Mouse (Mus musculus) granulocyte monocyte progenitor cell, adult 5-6 weeks (primary cell): ENCODE results near the gene Mid1. TPM values are rescaled to one million over a fixed set of nuclear protein-coding genes. Genes with fewer than 3 reads are reported as not detected.
"Not testable (repeated sequence)": the region's sequence is repeated elsewhere in the genome, so short reads cannot be mapped to it uniquely, and the experiment has no call there.

Experiments
- ATAC-seq: replicated peaks from 2 replicates; pipeline ENCODE4 v1.8.0; 2016; ENCODE audit warnings: mild to moderate bottlenecking, moderate TSS enrichment, inconsistent platforms; ENCODE audit not compliant: poor library complexity, severe bottlenecking
- total RNA-seq, 2 experiments: library from RNA; stranded (forward) in 1 of 2; stranded (reverse) in 1 of 2; fragments of 200-712, 200-1000 nt in 1 of 2; fragments of >200 nt in 1 of 2; fragmentation: Nextera tagmentation in 1 of 2; gene quantifications; 2 replicates each; pipeline ENCODE4 v1.2.3; 2014 to 2017

The Mid1 gene
- total RNA-seq, 2 experiments from 2014 or later, result 12.2 to 54.0 TPM

GRCm38 (mm10) chrX:169983401-169984165 lies 298.6 kb downstream of the Mid1 start:
- not testable (repeated sequence) for ATAC-seq

DNA sequence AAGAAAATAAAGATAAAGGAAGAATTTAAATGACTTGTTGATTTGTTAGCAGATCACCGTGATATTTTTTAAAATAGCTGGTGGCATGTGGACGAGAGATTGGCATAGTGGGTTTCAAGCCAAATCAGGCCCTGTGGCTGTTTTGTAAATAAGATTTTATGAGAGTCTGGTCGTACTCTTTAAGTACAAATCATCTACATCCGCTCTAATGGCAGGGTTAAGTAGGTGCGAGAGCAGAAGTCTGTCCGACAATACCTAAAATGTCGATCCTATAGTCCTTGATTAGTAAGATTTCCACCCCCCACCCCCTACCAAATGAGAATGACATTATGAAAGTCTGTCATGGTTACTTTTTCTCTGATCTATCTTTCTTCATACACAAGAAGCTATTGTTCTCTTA lies 299.3 kb downstream of the Mid1 start:
- not testable (repeated sequence) for ATAC-seq

- ATAC-seq, result not testable (repeated sequence)
Observed at GRCm38 (mm10) chrX:169984853-169985252, 299.9 kb downstream of the Mid1 start.

DNA sequence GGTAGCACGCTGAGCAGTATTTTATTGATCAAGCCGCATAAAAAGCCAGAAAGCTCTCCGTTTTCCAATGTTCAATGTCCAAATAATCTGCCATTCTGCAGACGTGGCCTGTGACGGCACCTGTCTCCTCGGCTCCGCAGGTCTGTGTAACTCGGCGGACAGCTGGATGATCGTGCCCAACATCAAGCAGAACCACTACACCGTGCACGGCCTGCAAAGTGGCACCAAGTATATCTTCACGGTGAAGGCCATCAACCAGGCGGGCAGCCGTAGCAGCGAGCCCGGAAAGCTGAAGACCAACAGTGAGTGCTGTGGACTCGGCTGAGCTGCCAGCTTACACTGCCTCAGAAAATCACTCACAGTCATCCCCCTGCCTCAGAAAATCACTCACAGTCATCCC lies 300.8 kb downstream of the Mid1 start:
- ATAC-seq, result not testable (repeated sequence)

GRCm38 (mm10) chrX:169986519-169987367 lies 301.7 kb downstream of the Mid1 start:
- peak; percentile 40 for ATAC-seq

GRCm38 (mm10) chrX:169987368-169987837 lies 302.4 kb downstream of the Mid1 start:
- ATAC-seq, result not testable (repeated sequence)

- ATAC-seq, result not testable (repeated sequence)
Observed at GRCm38 (mm10) chrX:169988571-169989218, 303.7 kb downstream of the Mid1 start.

GRCm38 (mm10) chrX:169989219-169989595 lies 304.2 kb downstream of the Mid1 start:
- ATAC-seq, result not testable (repeated sequence)

- peak; percentile 10 for ATAC-seq
Observed at GRCm38 (mm10) chrX:169989691-169990631, 305.0 kb downstream of the Mid1 start.

DNA sequence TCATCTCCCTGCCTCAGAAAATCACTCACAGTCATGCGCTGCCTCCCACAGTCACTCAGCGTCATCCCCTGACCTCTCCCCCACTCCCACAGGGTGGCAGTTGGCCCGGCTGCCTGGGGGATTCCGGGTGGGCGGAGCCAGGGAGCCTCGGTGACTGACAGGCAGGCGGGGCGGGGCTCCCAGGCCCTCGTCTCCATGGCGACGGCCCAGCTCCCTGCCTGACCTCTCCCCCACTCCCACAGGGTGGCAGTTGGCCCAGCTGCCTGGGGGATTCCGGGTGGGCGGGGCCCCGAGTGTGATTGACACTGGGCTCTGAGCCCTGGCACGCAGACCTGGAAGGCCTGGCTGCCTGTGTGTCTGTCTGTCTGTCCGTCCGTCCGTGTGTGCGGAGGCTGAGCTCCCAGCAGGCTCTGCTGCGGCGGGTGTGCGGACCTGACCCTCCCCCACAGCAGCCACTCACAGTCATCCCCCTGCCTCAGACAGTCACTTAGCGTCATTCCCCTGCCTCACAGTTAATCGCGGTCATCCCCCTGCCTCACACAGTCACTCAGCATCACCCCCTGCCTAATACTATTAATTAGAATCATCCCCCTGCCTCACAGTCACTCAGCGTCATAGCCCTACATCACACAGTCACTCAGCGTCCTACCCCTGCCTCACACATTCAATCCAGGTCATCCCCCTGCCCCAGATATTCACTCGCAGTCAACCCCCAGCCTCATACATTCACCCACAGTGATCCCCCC lies 306.3 kb downstream of the Mid1 start:
- peak; percentile 48 for ATAC-seq

DNA sequence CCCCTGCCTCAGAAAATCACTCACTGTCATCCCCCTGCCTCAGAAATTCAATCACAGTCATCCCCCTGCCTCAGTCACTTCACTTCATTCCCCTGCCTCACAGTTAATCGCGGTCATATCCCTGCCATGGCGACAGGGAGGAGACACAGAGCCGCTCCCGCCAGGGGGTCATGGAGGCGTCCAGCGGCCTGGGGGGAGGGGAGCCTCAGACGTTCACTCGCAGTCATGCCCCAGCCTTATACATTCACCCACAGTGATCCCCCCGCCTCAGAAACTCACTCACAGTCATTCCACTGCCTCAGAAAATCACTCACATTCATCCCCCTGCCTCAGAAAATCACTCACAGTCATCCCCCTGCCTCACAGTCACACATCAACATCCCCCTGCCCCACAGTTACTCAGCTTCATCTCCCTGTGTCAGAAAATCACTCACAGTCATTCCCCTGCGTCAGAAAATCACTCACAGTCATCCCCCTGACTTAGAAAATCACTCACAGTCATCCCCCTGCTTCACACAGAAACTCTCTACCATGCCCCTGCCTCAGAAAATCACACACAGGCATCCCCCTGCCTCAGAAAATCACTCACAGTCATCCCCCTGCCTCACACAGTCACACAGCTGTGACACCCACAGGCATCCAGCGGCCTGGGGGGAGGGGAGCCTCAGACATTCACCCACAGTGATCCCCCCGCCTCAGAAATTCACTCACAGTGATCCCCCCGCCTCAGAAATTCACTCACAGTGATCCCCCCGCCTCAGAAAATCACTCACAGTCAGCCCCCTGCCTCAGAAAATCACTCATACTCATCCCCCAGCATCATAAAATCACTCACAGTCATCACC lies 307.3 kb downstream of the Mid1 start:
- not testable (repeated sequence) for ATAC-seq

DNA sequence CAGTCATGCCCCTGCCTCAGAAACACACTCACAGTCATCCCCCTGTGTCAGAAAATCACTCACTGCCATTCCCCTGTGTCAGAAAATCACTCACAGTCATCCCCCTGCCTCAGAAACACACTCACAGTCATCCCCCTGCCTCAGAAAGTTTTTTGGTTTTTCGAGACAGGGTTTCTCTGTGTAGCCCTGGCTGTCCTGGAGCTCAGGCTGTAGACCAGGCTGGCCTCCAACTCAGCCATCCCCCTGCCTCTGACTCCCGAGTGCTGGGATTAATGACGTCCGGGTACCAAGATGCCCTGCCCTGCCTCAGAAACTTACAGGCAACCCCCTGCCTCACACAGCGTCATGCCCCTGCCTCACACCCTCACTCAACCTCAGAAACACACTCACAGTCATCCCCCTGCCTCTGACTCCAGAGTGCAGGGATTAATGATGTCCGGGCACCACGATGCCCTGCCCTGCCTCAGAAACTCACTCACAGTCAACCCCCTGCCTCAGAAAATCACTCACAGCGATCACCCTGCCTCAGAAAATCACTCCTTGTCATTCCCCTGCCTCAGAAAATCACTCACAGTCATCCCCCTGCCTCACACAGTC lies 308.1 kb downstream of the Mid1 start:
- not testable (repeated sequence) for ATAC-seq

GRCm38 (mm10) chrX:169994011-169994865 lies 309.2 kb downstream of the Mid1 start:
- not testable (repeated sequence) for ATAC-seq

DNA sequence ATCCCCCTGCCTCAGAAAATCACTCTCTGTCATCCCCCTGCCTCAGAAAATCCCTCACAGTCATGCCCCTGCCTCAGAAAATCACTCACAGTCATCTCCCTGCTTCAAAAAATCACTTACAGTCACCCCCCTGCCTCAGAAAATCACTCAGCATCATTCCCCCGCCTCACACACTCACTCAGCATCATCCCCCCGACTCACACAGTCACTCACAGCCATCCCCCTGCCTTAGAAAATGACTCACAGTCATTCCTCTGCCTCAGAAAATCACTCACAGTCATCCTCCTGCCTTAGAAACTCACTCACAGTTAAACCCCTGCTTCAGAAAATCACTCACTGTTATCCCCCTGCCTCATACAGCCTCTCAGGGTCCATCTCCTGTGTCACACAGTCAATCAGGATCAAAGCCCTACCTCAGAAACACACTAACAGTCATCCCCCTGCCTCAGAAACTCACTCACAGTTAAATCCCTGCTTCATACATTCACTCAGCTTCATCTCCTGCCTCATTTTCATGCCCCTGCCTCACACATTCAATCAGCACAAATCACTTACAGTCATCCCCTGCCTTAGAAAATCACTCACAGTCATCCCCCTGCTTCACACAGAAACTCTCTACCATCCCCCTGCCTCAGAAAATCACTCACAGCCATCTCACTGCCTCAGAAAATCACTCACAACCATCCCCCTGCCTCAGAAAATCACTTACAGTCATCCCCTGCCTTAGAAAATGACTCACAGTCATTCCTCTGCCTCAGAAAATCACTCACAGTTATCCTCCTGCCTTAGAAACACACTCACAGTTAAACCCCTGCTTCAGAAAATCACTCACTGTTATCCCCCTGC lies 310.1 kb downstream of the Mid1 start:
- not testable (repeated sequence) for ATAC-seq

- not testable (repeated sequence) for ATAC-seq
Observed at GRCm38 (mm10) chrX:169995909-169996521, 311.0 kb downstream of the Mid1 start.
